Mouse (Mus musculus): ENCODE data around the gene Nbea.

DNA sequence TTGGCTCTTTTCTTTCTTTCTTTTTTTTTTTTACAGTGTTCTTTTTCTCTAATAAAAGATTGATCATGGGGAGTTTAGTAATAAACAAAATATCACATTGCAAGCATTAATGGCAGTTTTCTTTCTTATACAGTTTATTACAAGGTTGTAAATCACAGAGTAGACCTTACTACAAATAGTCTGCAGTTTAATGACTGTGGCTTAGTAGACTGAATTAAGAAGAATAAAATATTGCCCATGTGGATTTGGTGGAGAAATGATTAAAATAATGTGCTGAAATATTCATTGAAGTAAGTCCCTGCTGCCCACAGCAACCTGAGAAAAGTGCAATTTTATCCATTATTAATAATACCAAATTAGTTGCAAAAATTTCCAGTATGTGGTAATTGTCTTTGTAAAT, 363.9 kb downstream of the Nbea start:
- no peak for TF ChIP-seq CTCF (IDR thresholded peaks at IDR 0.05; ENCODE audit: low read depth)
- TF ChIP-seq EP300 (IDR thresholded peaks at IDR 0.05; ENCODE audit: low read depth) = no peak

Data from liver, embryonic 14.5 days (tissue).